Mouse (Mus musculus): Measurements from ENCODE around the gene Dnaja2. TPM values are rescaled to one million over a fixed set of nuclear protein-coding genes. Genes with fewer than 3 reads are reported as not detected.

Gene Dnaja2
- polyA plus RNA-seq, 1 experiment from 2014 or later = 172 TPM

DNA sequence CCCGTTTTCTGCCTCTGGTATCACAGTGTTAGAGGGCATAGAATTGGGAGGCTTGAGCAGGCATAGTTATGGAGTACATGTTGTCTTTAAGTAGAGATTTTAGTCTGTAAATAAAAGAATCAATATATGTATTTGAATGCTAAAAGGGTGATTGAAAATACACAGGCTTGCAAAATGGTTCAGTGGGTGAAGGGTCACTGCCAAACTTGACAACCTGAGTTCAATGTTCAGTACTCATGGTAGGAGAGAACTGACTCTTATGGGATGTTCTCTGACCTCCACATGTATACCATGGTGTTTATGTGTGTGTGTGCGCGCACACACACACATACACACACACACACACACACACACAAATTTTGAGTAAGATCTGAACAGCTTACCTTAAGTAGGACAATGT is 22.5 kb upstream of the Dnaja2 start:
- H3K4me3 ChIP-seq = no peak overlapping the region
- H3K4me2 ChIP-seq = no peak overlapping the region
- 92% methylated on average over 3 of the region's 3 CpGs for WGBS
- H3K9me3 ChIP-seq = no peaks in the 10 kb centered on the region
- no peaks in the 10 kb centered on the region for H3K4me1 ChIP-seq (replicated peaks)
- H3K27ac ChIP-seq = no peak overlapping the region
- no peak for ATAC-seq (ENCODE audit: low FRiP score)
- H3K27me3 ChIP-seq = no peaks in the 10 kb centered on the region
- no peak overlapping the region for H3K9ac ChIP-seq
- H3K36me3 ChIP-seq = no peaks in the 10 kb centered on the region

DNA sequence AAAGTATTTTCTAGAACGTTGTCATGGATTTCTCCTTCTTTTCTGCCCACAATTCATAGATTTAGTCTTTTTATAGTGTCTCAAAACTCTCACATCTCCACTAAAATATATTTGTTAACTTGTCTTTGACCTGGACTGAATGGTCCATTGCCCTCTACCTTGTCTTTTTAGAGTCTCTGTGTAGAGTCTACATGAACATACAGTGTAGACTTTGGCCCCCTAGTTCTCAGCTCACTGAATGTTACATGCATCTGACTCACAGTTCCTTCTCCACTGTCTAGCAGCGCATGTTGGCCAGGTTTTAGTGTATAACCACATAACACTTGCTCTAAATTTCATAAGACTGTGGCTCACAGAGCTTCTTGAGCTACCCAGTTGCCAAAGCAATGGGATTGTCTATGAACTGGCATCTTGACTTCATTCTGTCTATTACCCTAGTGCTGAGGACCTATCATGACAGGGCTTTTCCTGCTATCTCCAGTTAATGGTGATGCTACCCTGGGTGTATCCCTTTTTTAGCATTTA is 18.9 kb upstream of the Dnaja2 start:
- ATAC-seq (ENCODE audit: low FRiP score) = no peak
- Histone ChIP-seq H3K9me3 (no peaks in the 10 kb centered on the region), H3K27me3 (no peaks in the 10 kb centered on the region), H3K4me1 (replicated peaks) (no peaks in the 10 kb centered on the region), H3K36me3 (no peaks in the 10 kb centered on the region), H3K27ac (no peak overlapping the region), H3K4me3 (no peak overlapping the region), H3K4me2 (no peak overlapping the region), H3K9ac (no peak overlapping the region)
- WGBS = 78% methylated on average over 2 of the region's 2 CpGs

DNA sequence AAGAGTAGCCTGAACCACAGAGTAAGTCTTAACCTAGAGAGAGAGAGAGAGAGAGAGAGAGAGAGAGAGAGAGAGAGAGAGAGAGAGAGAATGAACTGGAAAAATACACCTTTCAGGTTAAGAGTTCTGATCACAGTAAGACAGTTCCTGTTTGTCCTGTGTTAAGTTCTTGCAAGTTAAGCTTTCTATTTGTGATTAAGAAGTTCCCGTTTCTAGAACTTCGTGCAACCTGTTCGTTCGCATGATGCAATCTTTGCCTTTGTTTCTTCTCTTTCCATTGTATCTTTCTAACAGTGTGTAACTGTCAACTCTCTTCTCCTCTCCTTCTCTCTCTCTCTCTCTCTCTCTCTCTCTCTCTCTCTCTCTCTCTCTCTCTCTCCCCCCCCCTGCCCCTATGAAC is 15.3 kb upstream of the Dnaja2 start:
- WGBS = 88% methylated on average over 4 of the region's 4 CpGs
- ATAC-seq (ENCODE audit: low FRiP score) = no peak

DNA sequence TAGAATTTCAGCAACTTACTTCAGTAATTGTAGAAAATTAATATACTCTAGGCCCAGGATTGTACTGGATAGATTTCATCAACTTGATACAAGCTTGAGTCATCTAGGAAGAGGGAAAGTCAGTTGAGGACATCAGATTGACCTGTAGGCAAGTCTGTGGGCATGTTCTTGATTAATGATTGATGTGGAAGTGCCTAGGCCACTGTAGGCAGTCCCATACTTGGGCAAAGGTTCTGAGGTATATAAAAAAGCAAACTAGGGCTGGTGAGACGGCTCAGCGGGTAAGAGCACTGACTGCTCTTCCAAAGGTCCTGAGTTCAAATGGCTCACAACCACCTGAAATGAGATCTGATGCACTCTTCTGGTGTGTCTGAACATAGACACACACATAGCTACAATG is 12.7 kb upstream of the Dnaja2 start:
- WGBS = 98% methylated on average over 2 of the region's 2 CpGs
- Histone ChIP-seq H3K4me2 (no peak overlapping the region), H3K4me1 (replicated peaks) (no peaks in the 10 kb centered on the region), H3K9ac (no peak overlapping the region), H3K36me3 (no peaks in the 10 kb centered on the region), H3K27me3 (no peaks in the 10 kb centered on the region), H3K4me3 (no peak overlapping the region), H3K27ac (no peak overlapping the region), H3K9me3 (no peaks in the 10 kb centered on the region)
- ATAC-seq (ENCODE audit: low FRiP score) = no peak

More for the DNA sequence above, 15.3 kb upstream of the Dnaja2 start:
- Histone ChIP-seq H3K4me3 (no peak overlapping the region), H3K27ac (no peak overlapping the region), H3K4me1 (replicated peaks) (no peaks in the 10 kb centered on the region), H3K27me3 (no peaks in the 10 kb centered on the region), H3K9me3 (no peaks in the 10 kb centered on the region), H3K36me3 (no peaks in the 10 kb centered on the region), H3K4me2 (no peak overlapping the region), H3K9ac (no peak overlapping the region)

DNA sequence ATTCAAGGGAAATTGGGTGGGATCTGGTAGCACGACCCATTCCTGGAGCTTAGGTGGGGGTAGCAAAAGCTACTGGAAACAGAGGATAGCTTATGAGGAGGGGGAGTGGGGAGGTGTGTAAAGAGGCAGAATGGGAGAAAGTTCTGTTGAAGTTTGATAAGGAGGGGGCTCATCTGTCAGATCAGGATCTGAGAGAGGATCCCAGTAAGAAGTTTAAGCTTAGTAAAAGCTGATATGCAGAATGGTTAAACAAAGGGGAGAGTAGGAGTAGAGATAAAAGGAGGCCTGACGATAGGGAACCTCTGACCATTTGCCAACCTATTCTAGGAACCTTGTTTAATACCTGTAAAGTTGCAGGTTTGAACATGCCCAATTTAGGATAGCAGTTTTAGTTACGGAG is 10.0 kb upstream of the Dnaja2 start:
- no peak overlapping the region for H3K9ac ChIP-seq
- H3K36me3 ChIP-seq = no peaks in the 10 kb centered on the region
- no peaks in the 10 kb centered on the region for H3K4me1 ChIP-seq (replicated peaks)
- no peaks in the 10 kb centered on the region for H3K9me3 ChIP-seq
- H3K27me3 ChIP-seq = no peaks in the 10 kb centered on the region
- H3K27ac ChIP-seq = no peak overlapping the region
- no peak for ATAC-seq (ENCODE audit: low FRiP score)
- H3K4me2 ChIP-seq = no peak overlapping the region
- WGBS = 85% methylated on average over 3 of the region's 3 CpGs
- H3K4me3 ChIP-seq = no peak overlapping the region

DNA sequence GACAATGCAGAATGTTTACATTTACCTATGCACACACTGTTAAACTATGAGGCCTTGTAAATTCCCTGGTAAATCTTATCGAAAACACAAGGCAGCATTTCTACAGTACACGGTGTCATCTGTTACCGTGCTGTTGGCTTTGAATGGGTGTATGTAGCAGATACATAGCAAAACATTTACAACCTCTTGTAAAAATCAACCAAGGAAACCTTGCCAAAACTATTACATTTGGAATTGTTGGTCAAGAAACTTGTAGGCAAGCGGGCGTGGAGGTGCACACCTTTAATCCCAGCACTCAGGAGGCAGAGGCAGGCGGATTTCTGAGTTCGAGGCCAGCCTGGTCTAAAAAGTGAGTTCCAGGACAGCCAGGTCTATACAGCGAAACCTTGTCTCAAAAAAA is 8.2 kb upstream of the Dnaja2 start:
- 95% methylated on average over 8 of the region's 8 CpGs for WGBS
- Histone ChIP-seq H3K27ac (no peak overlapping the region), H3K9ac (no peak overlapping the region), H3K9me3 (no peaks in the 10 kb centered on the region), H3K27me3 (no peaks in the 10 kb centered on the region), H3K4me1 (replicated peaks) (no peaks in the 10 kb centered on the region), H3K36me3 (no peaks in the 10 kb centered on the region), H3K4me2 (no peak overlapping the region), H3K4me3 (no peak overlapping the region)
- ATAC-seq (ENCODE audit: low FRiP score) = no peak

DNA sequence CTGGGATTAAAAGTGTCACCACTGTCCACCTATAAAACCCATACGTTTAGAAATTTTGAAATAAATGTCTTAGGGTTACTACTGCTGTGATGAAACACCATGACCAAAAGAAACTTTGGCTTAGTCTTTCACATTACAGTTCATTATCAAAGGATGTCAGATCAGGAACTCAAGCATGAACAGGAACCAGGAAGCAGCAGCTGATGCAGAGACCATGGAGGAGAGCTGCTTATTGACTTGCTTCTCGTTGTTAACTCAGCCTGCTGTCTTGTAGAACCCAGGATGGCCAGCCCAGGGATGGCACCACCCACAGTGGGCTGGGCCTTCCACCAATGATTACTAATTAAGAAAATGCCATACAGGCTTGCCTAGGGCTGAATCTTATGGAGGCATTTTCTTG is 4.8 kb upstream of the Dnaja2 start:
- Histone ChIP-seq H3K4me2 (no peak overlapping the region), H3K27ac (no peak overlapping the region), H3K27me3 (no peaks in the 10 kb centered on the region), H3K4me1 (replicated peaks) (peaks cover 5% of the 10 kb centered on the region), H3K36me3 (no peaks in the 10 kb centered on the region), H3K4me3 (no peak overlapping the region), H3K9me3 (no peaks in the 10 kb centered on the region), H3K9ac (no peak overlapping the region)
- ATAC-seq (ENCODE audit: low FRiP score) = no peak
- 79% methylated on average over 2 of the region's 2 CpGs for WGBS

DNA sequence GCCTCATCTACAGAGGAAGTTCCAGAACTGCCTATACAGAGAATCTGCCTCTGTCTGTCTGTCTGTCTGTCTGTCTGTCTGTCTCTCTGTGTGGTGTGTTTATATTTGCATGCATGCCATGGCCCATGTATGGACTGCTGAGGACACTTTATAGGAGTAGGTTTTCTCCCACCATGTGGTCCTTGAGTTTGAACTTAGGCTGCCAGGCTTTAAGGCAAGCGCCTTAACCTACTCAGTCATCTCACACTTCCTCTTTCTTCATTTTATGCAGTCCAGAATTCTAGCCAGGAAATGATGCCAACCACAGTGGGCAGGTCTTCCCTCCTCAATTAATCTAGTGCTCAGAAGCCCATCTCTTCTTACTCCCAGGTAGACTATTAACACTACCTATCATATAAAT is 4.1 kb upstream of the Dnaja2 start:
- Histone ChIP-seq H3K4me2 (no peak overlapping the region), H3K27ac (no peak overlapping the region), H3K36me3 (no peaks in the 10 kb centered on the region), H3K4me3 (no peak overlapping the region), H3K27me3 (no peaks in the 10 kb centered on the region), H3K4me1 (replicated peaks) (peaks cover 6% of the 10 kb centered on the region), H3K9ac (no peak overlapping the region), H3K9me3 (no peaks in the 10 kb centered on the region)
- no peak for ATAC-seq (ENCODE audit: low FRiP score)
- 94% methylated on average over 1 of the region's 1 CpGs for WGBS

DNA sequence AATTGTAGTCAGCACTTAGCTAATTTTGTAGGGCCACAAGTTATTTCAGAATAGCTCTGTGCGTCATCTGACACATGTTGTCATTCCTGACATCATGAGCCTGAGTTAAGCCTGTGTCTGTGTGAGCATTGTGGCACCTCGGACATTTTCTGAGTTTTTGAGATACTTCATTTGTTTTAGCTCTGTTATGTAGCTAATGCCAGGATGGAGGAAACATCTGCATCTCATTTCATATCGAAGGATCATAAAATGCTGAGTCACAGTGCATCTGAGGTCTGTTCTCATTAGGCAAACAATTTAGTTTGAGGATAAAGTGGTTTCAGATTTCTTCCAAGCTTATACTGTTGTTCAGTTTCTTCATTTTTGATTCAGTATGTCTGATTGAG is 2.5 kb upstream of the Dnaja2 start:
- Histone ChIP-seq H3K4me3 (no peak overlapping the region), H3K4me1 (replicated peaks) (peaks cover 8% of the 10 kb centered on the region), H3K36me3 (peaks cover 6% of the 10 kb centered on the region), H3K27ac (no peak overlapping the region), H3K4me2 (no peak overlapping the region), H3K27me3 (no peaks in the 10 kb centered on the region), H3K9ac (no peak overlapping the region), H3K9me3 (no peaks in the 10 kb centered on the region)
- no peak for ATAC-seq (ENCODE audit: low FRiP score)
- WGBS = 83% methylated on average over 3 of the region's 3 CpGs

DNA sequence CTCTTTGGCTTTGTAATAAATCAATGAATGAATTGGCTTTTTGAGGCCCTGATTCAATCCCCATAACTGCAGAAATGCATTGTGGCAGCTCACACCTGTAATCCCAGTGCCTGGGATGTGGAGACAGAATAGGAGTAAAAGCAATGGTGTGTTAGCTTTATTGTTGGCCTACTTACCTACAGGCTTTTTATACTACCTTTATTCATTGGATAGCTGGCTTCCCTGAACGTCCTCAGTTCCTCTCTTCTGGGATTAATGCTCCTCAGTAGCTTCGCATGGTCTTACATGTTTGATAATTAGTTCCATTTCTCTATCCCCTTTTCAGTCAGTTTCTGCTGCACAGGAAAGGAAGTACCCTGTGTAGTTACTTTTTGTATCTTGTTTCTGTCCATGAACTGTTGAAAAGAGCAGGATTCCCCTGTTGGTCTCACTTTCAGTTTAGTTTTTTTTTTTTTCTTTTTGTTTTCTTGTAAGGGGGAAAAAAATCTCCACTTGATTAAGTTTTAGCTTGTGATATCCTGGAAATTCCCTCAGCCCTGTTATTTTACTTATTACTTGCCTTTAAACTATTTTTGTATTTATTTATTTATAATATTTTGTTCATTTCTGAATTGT is 1.9 kb upstream of the Dnaja2 start:
- no peak overlapping the region for H3K4me2 ChIP-seq
- H3K27ac ChIP-seq = no peak overlapping the region
- 61% methylated on average over 2 of the region's 2 CpGs for WGBS
- no peak for ATAC-seq (ENCODE audit: low FRiP score)
- H3K4me1 ChIP-seq (replicated peaks) = peaks cover 12% of the 10 kb centered on the region
- H3K4me3 ChIP-seq = no peak overlapping the region
- H3K9ac ChIP-seq = no peak overlapping the region
- no peaks in the 10 kb centered on the region for H3K27me3 ChIP-seq
- H3K36me3 ChIP-seq = peaks cover 8% of the 10 kb centered on the region
- H3K9me3 ChIP-seq = no peaks in the 10 kb centered on the region

DNA sequence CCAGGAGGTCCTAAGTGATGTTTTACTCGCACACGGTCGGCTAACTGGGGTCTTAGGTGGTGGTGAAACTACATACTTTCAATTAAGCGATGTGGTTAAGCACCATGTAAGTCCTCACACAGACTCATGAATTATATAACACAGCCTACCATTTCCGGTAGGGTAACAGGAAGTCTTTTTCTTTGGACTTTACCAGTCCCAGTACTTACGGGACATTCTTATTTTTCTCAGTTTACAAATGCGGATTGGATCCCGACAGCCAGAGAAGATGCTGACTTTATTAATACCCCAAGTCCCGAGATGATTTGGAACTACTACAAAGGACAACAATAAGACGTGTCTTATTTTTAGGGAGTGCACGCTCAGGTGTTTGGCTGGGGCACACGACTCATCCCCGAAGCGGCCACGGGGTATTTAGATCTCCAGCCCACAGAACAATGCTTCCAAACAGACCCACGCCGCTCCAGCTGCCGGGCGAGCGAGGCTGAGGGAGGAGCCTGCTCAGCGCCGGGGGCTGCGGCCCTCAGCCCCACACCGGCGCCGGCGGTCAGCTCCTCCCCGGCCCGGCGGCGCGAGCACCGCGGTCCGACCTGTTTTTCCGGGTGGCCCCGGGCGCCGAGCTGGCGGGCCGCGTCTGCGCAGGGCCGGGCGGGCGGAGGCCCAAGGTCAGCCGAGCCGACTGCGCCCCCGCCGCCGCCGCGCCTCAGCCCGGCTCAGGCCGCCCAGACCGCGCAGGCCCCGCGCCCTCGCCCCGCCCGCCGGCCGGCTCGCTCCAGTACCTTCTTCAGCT is 558 bp downstream of the Dnaja2 start:
- Histone ChIP-seq H3K36me3 (peaks cover 23% of the 10 kb centered on the region), H3K27ac (peak overlapping the region; percentile 95), H3K4me2 (peak overlapping the region; percentile 87), H3K9me3 (no peaks in the 10 kb centered on the region), H3K4me1 (replicated peaks) (peaks cover 20% of the 10 kb centered on the region), H3K27me3 (no peaks in the 10 kb centered on the region), H3K4me3 (peak overlapping the region; percentile 98), H3K9ac (peak overlapping the region; percentile 95)
- under 1% methylated on average over 60 of the region's 66 CpGs for whole genome bisulfite sequencing
- peak; percentile 91 for ATAC-seq (ENCODE audit: low FRiP score)

DNA sequence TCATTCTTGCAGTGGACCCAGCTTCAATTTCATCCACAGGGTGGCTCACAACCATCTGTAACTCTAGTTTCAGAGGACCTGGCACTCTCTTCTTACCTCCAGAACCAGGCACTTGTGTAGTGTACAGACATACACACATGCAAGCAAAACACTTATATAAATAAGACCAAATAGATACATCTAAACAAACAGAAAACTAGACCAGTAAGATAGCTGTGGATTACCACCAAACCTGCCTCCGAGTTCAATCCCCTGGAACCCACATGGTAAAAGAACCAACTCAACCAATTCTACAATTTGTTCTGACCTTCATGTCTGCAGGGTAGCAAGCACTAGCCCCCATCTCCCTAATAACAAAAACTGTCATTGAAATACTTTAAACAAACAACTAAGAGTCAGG is 3.2 kb downstream of the Dnaja2 start:
- H3K4me1 ChIP-seq (replicated peaks) = peaks cover 20% of the 10 kb centered on the region
- peaks cover 49% of the 10 kb centered on the region for H3K36me3 ChIP-seq
- no peak for ATAC-seq (ENCODE audit: low FRiP score)
- no peaks in the 10 kb centered on the region for H3K9me3 ChIP-seq
- no peaks in the 10 kb centered on the region for H3K27me3 ChIP-seq
- no peak overlapping the region for H3K4me3 ChIP-seq
- no peak overlapping the region for H3K4me2 ChIP-seq
- H3K9ac ChIP-seq = no peak overlapping the region
- H3K27ac ChIP-seq = no peak overlapping the region
- WGBS = 92% methylated on average over 1 of the region's 1 CpGs

DNA sequence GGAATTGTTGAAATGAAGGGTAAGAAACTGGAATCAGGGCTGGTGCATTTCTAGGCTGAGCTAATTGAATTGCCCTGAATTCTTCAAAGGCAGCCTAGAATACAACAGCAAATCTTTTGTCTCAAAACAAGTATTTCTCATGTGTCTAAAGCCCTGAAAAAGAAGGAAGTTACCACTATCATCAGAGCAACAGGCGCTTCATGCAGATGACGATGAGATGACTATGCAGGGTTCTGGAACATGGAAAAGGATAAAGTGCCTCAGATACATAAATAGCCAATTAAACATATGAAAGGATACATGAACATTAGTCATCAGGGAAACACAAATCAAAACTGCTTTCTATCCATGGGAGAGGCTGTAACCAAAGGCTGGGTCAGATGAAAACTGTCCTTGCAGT is 18.8 kb downstream of the Dnaja2 start:
- no peaks in the 10 kb centered on the region for H3K27me3 ChIP-seq
- no peaks in the 10 kb centered on the region for H3K4me1 ChIP-seq (replicated peaks)
- H3K9me3 ChIP-seq = no peaks in the 10 kb centered on the region
- no peak overlapping the region for H3K4me2 ChIP-seq
- no peak for ATAC-seq (ENCODE audit: low FRiP score)
- WGBS = 99% methylated on average over 2 of the region's 2 CpGs
- no peak overlapping the region for H3K9ac ChIP-seq
- H3K4me3 ChIP-seq = no peak overlapping the region
- peaks cover 64% of the 10 kb centered on the region for H3K36me3 ChIP-seq
- no peak overlapping the region for H3K27ac ChIP-seq
